9 mouse cellular contexts compared by ENCODE assay signal in genomic region chr2:11264836-11265235, GRCm38 (mm10).
"Had no signal": no experiment of that assay in that cellular context is flagged by ENCODE, and none has a peak within 500 bp of the region (broad histone marks: within the 10 kb centered on the region; RNA-seq: fewer than 3 reads in every experiment).

No protein-coding gene starts in this region.

- H3K27me3 ChIP-seq: intestine, embryonic 15.5 days; liver, embryonic 13.5 days had no signal

- H3K4me1 ChIP-seq: intestine, embryonic 15.5 days; liver, embryonic 13.5 days had no signal

- H3K4me3 ChIP-seq: intestine, embryonic 15.5 days; liver, embryonic 13.5 days had no signal

- H3K9ac ChIP-seq: intestine, embryonic 15.5 days; liver, embryonic 13.5 days had no signal

- H3K27ac ChIP-seq: intestine, embryonic 15.5 days; kidney, postnatal 0 days; liver, embryonic 13.5 days had no signal

- H3K36me3 ChIP-seq: intestine, embryonic 15.5 days; liver, embryonic 13.5 days had no signal

- DNase-seq: liver, embryonic 13.5 days; lung, adult 2 months; lung, postnatal 14 days; lung, postnatal 4 days; midbrain, embryonic 14.5 days; thymus, adult 18-20 months; thymus, postnatal 36 days had no signal
